Mouse (Mus musculus): ENCODE data around the gene Abhd12b. TPM values are rescaled to one million over a fixed set of nuclear protein-coding genes. Genes with fewer than 3 reads are reported as not detected.

Abhd12b gene
- polyA plus RNA-seq, 1 experiment: 0.33 TPM

DNA sequence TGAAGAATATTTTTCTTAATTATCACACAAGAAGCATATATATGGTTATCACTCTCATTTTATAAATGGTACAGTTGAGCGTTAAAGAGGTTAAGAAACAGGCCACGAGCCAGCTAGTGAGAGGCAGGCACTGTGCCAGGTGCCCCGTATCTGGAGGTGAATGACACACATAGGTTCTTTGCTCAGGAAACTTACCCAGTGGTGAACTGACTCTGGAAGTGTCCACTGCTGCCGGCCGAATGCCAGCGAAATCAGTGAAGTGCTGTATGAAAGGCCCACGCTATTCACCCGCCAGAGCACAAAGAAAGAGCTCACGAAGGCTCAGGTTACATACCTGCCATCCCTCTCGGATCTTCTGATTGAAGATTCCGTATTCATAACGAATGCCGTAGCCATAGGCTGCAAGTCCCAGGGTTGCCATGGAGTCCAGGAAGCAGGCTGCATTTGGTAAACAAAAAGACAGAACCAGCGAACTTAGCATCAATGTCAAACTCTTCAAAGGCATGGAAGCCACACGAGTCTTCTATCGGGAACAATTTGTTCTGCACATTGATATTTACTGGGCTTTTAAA lies 62.4 kb downstream of the Abhd12b start:
- Histone ChIP-seq H3K4me3 (ENCODE audit: insufficient read depth, low read length) (no peak overlapping the region), H3K4me1 (ENCODE audit: control insufficient read depth, insufficient read depth, low read length) (no peaks in the 10 kb centered on the region), H3K27ac (ENCODE audit: insufficient read depth, low read length) (no peak overlapping the region)
- TF ChIP-seq CTCF (IDR thresholded peaks at IDR 0.05; ENCODE audit: extremely low read depth, insufficient read depth, low read length) (no peak), POLR2A (IDR thresholded peaks at IDR 0.05; ENCODE audit: extremely low read depth, insufficient read depth, low read length) (no peak)

DNA sequence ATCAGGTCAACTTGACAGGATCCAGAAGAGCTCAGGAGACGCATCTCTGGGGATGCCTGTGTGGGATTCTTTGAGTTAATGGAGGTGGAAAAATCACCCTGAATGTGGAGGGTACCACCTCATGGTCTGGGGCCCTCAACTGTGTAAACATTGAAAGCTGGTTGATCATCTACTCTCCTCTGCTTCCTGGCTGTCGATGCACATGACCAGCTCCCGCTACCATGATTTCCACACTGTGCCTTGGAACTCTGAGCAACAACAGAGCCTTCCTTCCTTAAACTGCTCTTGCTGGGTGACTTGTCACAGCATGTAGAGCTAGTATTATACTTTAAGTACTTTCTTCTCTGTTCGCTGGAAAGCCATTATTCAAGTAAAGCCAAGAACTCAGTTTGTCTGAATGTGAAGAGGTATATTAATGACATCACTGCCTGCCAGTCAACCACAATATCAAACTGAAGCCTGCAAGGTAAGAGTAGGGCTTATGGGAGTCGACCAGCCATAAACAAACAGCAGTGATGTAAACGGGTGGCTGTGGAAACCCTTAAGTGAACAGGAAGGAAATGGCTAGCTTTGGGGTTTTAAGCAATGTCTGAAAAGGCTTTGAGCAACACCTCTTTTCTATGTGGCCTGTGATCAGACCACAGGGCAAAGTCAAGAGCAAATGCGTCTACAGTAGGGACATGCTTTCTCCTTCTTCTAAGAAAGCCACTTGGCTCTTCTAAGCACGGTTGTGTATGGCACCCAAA lies 65.0 kb downstream of the Abhd12b start:
- Histone ChIP-seq H3K27ac (ENCODE audit: insufficient read depth, low read length) (no peak overlapping the region), H3K4me1 (ENCODE audit: control insufficient read depth, insufficient read depth, low read length) (no peaks in the 10 kb centered on the region), H3K4me3 (ENCODE audit: insufficient read depth, low read length) (no peak overlapping the region)
- TF ChIP-seq CTCF (IDR thresholded peaks at IDR 0.05; ENCODE audit: extremely low read depth, insufficient read depth, low read length): no peak
- no peak for TF ChIP-seq POLR2A (IDR thresholded peaks at IDR 0.05; ENCODE audit: extremely low read depth, insufficient read depth, low read length)

DNA sequence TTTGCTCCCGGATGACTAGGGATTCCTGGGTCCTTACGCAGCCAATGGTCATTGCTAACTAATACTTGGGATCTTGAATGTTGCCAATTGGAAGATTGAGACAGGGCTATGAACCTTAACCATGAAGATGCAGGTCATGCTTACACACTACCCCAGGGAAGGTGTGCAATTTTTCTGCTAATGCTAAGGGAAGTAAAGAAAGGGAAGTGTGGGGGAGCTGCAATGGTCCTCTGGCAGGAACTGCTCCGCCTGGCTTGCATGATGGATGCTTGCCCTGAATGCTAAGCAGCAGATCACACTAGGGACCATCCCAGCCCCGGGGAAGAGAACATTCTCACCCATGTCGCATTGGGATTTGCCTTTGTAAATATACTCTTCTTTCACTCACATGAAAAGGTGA lies 67.5 kb downstream of the Abhd12b start:
- TF ChIP-seq CTCF (IDR thresholded peaks at IDR 0.05; ENCODE audit: extremely low read depth, insufficient read depth, low read length): no peak
- TF ChIP-seq POLR2A (IDR thresholded peaks at IDR 0.05; ENCODE audit: extremely low read depth, insufficient read depth, low read length): no peak
- no peaks in the 10 kb centered on the region for H3K4me1 ChIP-seq (ENCODE audit: control insufficient read depth, insufficient read depth, low read length)
- H3K4me3 ChIP-seq (ENCODE audit: insufficient read depth, low read length): no peak overlapping the region
- H3K27ac ChIP-seq (ENCODE audit: insufficient read depth, low read length): no peak overlapping the region

DNA sequence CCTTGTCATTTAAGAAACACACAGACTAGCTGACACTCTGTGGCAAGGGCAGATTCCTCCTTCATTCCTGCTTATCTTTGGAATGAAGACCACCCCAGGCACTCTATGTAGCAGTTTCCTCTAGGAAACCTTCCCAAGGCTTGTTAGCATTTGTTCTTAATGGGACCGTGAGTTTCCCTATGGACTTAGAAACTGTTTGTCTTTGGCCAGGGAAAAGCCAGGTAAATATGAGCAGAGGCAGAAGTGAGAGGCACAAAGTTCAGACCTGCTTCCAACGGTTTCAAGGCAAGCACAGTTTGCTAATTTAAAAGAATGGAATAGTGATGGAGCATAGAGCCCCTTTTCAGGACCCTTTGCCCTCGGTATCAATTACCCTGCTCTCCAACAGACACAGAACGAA lies 69.4 kb downstream of the Abhd12b start:
- TF ChIP-seq POLR2A (IDR thresholded peaks at IDR 0.05; ENCODE audit: extremely low read depth, insufficient read depth, low read length) (no peak), CTCF (IDR thresholded peaks at IDR 0.05; ENCODE audit: extremely low read depth, insufficient read depth, low read length) (no peak)

DNA sequence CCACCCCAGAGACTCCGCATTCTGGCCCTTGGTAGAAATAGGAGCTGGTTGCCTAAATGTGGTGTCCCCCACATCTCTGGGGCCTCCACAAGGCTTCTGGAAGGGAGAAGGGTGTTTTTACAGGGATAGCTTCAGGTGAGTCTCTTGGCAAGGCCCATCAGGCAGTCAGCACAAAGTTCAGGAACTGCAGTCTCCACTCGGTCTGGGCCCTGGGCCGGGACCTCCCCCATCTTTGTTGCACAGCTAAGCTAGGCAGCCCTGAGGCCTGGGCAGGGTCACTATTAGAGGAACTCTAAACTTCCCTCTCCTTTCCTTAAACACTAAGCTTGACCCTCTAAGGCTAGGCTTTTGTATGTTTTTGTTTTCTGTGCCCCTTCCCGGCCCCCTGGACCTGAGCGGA lies 72.7 kb downstream of the Abhd12b start:
- no peak overlapping the region; the same call in 1 of the 2 replicates for H3K4me3 ChIP-seq (ENCODE audit: insufficient read depth, low read length)

More for the DNA sequence above, 69.4 kb downstream of the Abhd12b start:
- Histone ChIP-seq H3K4me1 (ENCODE audit: control insufficient read depth, insufficient read depth, low read length) (no peaks in the 10 kb centered on the region), H3K27ac (ENCODE audit: insufficient read depth, low read length) (no peak overlapping the region), H3K4me3 (ENCODE audit: insufficient read depth, low read length) (no peak overlapping the region)

DNA sequence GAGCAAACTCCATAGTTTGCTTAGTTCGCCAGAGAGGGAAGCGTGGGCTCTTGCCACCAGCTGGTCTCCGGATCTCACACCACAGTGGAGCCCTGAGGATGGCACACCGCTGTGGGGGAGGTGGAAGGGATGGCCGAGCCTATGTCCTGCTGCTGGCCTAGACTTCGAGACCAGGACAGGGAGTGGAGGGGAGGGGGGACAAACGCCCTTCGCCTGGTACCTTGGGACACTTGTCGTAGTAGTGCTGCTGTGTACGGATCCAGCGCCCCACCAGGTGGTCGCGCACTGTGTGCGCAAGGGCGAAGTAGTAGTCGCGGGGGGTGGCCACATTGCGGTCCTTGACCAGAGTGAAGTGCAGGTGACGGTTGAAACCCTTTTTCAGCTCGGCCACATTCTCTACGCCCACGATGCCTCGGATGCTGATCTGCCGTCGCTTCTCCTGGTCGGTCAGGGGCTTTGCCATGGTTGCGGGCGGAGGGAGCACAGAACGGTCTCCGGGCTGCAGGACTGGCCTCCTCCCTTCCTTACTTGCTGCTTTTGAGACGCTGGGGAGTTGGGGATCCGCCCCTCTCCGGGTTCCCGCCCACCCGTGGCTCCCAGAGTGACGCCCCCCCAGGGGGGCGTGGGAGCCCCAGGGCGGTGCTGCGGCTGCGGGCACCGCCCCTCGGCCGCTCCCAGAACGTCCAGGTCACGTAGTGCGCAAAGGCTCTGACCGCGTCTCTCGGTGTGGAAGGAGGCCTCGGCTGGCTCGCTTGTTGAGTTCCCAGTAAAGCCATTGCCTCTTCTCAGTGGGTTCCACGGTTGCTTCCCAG lies 73.4 kb downstream of the Abhd12b start:
- Histone ChIP-seq H3K27ac (ENCODE audit: insufficient read depth, low read length) (no peak overlapping the region), H3K4me3 (ENCODE audit: insufficient read depth, low read length) (peak overlapping the region; percentile 35), H3K4me1 (ENCODE audit: control insufficient read depth, insufficient read depth, low read length) (no peaks in the 10 kb centered on the region)
- TF ChIP-seq POLR2A (IDR thresholded peaks at IDR 0.05; ENCODE audit: extremely low read depth, insufficient read depth, low read length) (0 out of 2 replicates have a peak, but pooled peaks have one; percentile 21), CTCF (IDR thresholded peaks at IDR 0.05; ENCODE audit: extremely low read depth, insufficient read depth, low read length) (no peak)

More for the DNA sequence above, 72.7 kb downstream of the Abhd12b start:
- no peak for TF ChIP-seq CTCF (IDR thresholded peaks at IDR 0.05; ENCODE audit: extremely low read depth, insufficient read depth, low read length)
- no peak for TF ChIP-seq POLR2A (IDR thresholded peaks at IDR 0.05; ENCODE audit: extremely low read depth, insufficient read depth, low read length)
- H3K4me1 ChIP-seq (ENCODE audit: control insufficient read depth, insufficient read depth, low read length): no peaks in the 10 kb centered on the region
- H3K27ac ChIP-seq (ENCODE audit: insufficient read depth, low read length): no peak overlapping the region

DNA sequence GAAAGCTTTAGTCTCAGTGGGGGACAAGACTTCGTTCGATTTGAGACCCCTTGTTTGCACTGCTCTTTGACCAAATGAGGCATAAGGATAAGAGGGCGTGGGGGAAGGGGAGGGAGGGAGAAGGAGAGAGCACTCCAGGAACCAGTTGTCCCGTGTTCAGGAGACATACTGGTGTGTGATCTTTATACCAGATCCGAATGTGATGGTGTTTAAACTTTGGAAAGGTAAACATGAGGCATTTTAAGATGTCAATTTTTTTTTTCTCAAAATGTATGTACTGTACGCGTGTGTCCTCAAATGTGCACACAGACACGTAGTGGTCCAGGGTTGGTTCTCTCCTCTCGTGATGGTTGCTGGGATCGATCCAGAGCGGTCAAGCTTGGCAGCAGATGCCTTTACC lies 74.2 kb downstream of the Abhd12b start:
- no peak for TF ChIP-seq POLR2A (IDR thresholded peaks at IDR 0.05; ENCODE audit: extremely low read depth, insufficient read depth, low read length)
- no peak overlapping the region; the same call in 1 of the 2 replicates for H3K4me3 ChIP-seq (ENCODE audit: insufficient read depth, low read length)
- H3K4me1 ChIP-seq (ENCODE audit: control insufficient read depth, insufficient read depth, low read length): no peaks in the 10 kb centered on the region
- no peak overlapping the region for H3K27ac ChIP-seq (ENCODE audit: insufficient read depth, low read length)

DNA sequence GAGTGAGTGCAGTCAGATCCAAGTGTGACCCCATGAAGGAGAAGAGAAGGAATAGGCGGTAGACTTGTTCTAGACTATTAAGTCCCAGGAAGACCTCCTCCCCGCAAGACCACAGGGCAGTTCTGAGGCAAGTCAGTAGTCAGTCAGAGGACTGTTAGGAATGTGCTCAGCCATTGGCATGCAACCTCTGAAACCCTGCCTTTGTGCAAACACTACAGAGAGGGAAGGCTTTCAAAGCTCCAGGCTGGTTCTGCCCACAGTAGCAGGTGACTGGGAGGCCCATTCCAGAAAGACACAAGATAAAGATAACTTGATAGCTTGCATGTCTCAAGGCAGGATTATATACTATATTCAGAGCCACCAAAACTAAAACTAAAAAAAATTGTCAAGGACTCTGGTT lies 77.4 kb downstream of the Abhd12b start, which contains the start of gene Pygl:
Gene Pygl (minus strand): TSS at position 195 of the 400 bp plus-strand sequence.
- no peak for TF ChIP-seq POLR2A (IDR thresholded peaks at IDR 0.05; ENCODE audit: extremely low read depth, insufficient read depth, low read length)
- TF ChIP-seq CTCF (IDR thresholded peaks at IDR 0.05; ENCODE audit: extremely low read depth, insufficient read depth, low read length): no peak
- no peak within 1 kb of the TSS for H3K27ac ChIP-seq (ENCODE audit: insufficient read depth, low read length)
- H3K4me3 ChIP-seq (ENCODE audit: insufficient read depth, low read length): no peak within 1 kb of the TSS
- H3K4me1 ChIP-seq (ENCODE audit: control insufficient read depth, insufficient read depth, low read length): no peaks in the 10 kb centered on the region

DNA sequence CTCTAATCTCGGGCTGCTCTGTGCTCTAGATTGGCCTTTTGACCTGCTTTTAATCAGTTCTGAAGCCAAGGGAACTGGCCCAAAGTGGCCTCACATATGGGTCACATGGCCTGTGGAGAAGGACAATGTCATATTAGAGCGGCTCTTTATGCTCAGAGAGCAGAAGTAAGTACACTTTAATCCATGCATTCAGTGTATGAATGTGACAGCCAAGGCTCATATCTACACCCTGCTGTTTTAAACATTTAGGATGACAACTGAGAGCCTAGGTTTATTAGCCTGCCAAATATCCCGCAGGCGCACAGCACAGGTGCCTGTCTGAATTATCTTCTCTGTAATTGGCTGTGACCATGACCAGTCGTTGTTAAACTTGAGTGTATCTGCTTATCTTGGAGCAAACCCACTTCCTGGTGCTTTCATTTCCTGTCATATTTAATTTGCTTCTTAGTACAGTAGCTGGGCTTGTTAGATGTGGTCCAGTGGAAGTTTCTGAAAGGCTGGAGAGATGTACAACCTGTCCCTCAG lies 78.1 kb downstream of the Abhd12b start:
- Histone ChIP-seq H3K4me3 (ENCODE audit: insufficient read depth, low read length) (no peak overlapping the region), H3K27ac (ENCODE audit: insufficient read depth, low read length) (no peak overlapping the region), H3K4me1 (ENCODE audit: control insufficient read depth, insufficient read depth, low read length) (no peaks in the 10 kb centered on the region)
- TF ChIP-seq POLR2A (IDR thresholded peaks at IDR 0.05; ENCODE audit: extremely low read depth, insufficient read depth, low read length) (no peak), CTCF (IDR thresholded peaks at IDR 0.05; ENCODE audit: extremely low read depth, insufficient read depth, low read length) (no peak)

Other genes starting within 250 kb of the Abhd12b start
- 19.9 and 20.1 TPM in 2 replicates for gene Sav1, start 167.1 kb upstream of the Abhd12b start, polyA plus RNA-seq (2012; rRNA removed)
- gene Nin, start 40.4 kb upstream of the Abhd12b start, polyA plus RNA-seq (2012; rRNA removed): 31.2 and 31.6 TPM in 2 replicates
- gene Pygl, start 77.3 kb downstream of the Abhd12b start, polyA plus RNA-seq (2012; rRNA removed): 2.4 and 2.7 TPM in 2 replicates
- gene Trim9, start 193.5 kb downstream of the Abhd12b start, polyA plus RNA-seq (2012; rRNA removed): 202 and 211 TPM in 2 replicates

All from cortical plate, adult 2 months (tissue).